Mouse (Mus musculus): ENCODE data around the gene Meis3. TPM values are rescaled to one million over a fixed set of nuclear protein-coding genes. Genes with fewer than 3 reads are reported as not detected.

Meis3 gene
- polyA plus RNA-seq, 1 experiment = 21.9 TPM

DNA sequence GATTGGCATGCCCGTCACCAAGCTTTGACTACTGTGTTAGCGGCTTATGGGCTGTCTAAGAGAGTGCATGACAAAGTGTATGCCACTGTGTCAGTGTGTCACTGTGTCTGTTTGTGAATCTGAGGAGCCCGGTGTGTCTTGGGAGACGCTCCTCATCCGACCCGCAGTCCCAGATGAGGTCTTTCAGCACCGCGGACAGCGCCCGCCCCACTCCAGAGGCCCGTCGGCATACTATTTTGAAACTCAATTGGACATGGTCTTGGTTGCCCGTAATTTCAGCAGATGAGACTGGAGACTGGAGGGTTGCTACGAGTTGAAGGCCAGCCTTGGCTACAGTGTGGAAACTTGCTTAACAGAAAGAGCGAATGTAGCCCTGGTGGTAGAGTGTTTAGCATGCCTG, 27.2 kb upstream of the Meis3 start:
- Histone ChIP-seq H3K36me3 (ENCODE audit: control insufficient read depth, insufficient read depth, low read length) (no peaks in the 10 kb centered on the region), H3K4me3 (ENCODE audit: extremely low read depth, insufficient read depth, insufficient read length) (no peak overlapping the region), H3K27ac (ENCODE audit: insufficient read depth, low read length) (no peak overlapping the region), H3K27me3 (ENCODE audit: control insufficient read depth, insufficient read depth, low read length) (0 out of 2 replicates have a peak, but pooled peaks cover 2% of the 10 kb centered on the region), H3K4me1 (ENCODE audit: control insufficient read depth, insufficient read depth, insufficient read length) (no peaks in the 10 kb centered on the region)
- TF ChIP-seq POLR2A (IDR thresholded peaks at IDR 0.05; ENCODE audit: low read depth, low read length) (no peak), CTCF (IDR thresholded peaks at IDR 0.05; ENCODE audit: extremely low read depth, insufficient read depth, insufficient read length, insufficient replicate concordance) (no peak)
- WGBS = 18% methylated on average over 15 of the region's 15 CpGs
- DNase-seq (ENCODE audit: low read depth in 1 of 2, low spot score in 2 of 2) = peak in 1 of 2 experiments; percentile 26

DNA sequence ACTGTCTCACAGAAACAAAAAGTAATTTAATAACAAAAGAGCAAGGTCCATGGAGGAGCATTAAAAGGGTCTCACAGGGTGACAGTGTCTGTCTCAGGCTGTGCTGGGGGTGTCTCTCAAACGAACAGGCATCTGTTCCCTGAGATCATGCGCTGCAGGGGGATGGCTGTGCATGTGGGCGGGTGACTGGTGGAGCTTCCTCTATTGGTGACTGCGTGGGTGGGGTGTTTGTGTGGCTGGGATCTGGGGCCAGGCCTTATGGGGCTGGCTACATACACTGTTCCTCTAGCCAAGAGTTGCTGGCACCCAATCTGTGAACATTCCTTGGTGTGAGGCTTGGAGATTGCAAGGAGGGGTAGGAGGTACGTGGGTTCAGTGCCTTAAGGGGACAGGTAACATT, 25.6 kb upstream of the Meis3 start:
- TF ChIP-seq POLR2A (IDR thresholded peaks at IDR 0.05; ENCODE audit: low read depth, low read length) (no peak), CTCF (IDR thresholded peaks at IDR 0.05; ENCODE audit: extremely low read depth, insufficient read depth, insufficient read length, insufficient replicate concordance) (no peak)
- no peak for DNase-seq (ENCODE audit: low read depth in 1 of 2, low spot score in 2 of 2)
- H3K27me3 ChIP-seq (ENCODE audit: control insufficient read depth, insufficient read depth, low read length) = 0 out of 2 replicates have a peak, but pooled peaks cover 2% of the 10 kb centered on the region
- WGBS = 33% methylated on average over 5 of the region's 5 CpGs
- no peak overlapping the region for H3K27ac ChIP-seq (ENCODE audit: insufficient read depth, low read length)
- no peaks in the 10 kb centered on the region for H3K4me1 ChIP-seq (ENCODE audit: control insufficient read depth, insufficient read depth, insufficient read length)
- no peaks in the 10 kb centered on the region for H3K36me3 ChIP-seq (ENCODE audit: control insufficient read depth, insufficient read depth, low read length)
- no peak overlapping the region for H3K4me3 ChIP-seq (ENCODE audit: extremely low read depth, insufficient read depth, insufficient read length)

DNA sequence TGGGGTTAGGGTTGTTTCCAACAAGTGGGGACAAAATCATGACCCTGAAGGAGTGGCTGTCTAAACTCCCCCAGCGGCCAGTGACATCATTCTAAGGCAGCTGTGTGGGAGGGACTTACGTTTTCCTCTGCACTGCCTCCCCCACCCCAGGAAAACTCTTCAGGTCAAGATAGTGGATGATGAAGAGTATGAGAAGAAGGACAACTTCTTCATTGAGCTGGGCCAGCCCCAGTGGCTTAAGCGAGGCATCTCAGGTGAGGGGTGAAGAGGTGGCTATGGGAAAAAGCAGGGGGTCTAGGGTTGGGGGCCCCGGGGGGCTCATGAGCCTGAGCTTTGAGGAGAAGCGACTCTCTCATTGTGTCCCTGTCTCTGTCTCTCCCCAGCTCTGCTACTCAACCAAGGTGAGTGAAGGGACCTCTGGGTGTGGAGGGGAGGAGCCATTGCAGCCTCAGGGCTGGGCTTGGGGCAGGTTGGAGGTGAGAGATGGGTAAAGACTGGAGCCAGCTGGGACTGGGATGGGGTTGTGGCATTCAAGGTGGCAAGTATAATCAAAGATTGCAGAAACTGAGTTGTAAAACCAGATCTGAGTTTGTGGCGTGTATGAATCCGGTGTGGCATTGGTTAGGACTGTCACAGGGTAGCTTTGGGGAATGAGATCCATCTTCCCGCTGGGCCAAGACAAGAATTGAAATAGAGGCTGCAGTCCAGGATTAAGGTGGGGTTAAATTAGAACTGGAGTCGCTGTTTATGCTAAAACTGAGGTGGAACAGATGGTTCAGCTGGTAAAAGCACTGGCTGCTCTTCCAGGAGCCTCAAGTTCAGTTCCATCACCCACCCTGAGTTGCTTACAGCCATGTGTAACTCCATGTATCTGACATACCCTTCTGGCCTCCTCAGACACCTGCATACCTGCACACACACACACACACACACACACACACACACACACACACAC, 24.4 kb upstream of the Meis3 start:
- no peak overlapping the region for H3K27ac ChIP-seq (ENCODE audit: insufficient read depth, low read length)
- H3K4me3 ChIP-seq (ENCODE audit: extremely low read depth, insufficient read depth, insufficient read length) = no peak overlapping the region
- no peaks in the 10 kb centered on the region for H3K4me1 ChIP-seq (ENCODE audit: control insufficient read depth, insufficient read depth, insufficient read length)
- no peak for DNase-seq (ENCODE audit: low read depth in 1 of 2, low spot score in 2 of 2)
- TF ChIP-seq CTCF (IDR thresholded peaks at IDR 0.05; ENCODE audit: extremely low read depth, insufficient read depth, insufficient read length, insufficient replicate concordance) (no peak), POLR2A (IDR thresholded peaks at IDR 0.05; ENCODE audit: low read depth, low read length) (no peak)
- H3K36me3 ChIP-seq (ENCODE audit: control insufficient read depth, insufficient read depth, low read length) = no peaks in the 10 kb centered on the region
- H3K27me3 ChIP-seq (ENCODE audit: control insufficient read depth, insufficient read depth, low read length) = 0 out of 2 replicates have a peak, but pooled peaks cover 2% of the 10 kb centered on the region
- 70% methylated on average over 9 of the region's 9 CpGs for WGBS

DNA sequence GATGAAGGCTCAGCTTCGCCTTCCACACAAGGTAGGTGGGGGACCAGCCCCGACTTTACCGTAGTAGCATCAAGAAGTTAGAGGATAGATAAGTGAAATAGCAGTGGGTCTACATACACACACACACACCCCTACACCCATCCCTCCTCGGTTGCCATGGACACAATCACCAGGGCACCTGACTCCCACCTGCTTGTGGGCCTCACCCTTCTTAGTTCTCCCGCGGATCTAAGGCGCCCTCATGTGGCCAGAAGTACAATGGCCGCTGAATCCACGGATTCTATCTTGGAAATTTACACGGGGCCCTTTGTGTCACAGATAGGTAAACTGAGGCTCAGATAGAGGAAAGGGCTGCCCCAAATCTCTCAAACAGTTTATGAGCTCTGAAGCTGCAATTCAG, 21.4 kb upstream of the Meis3 start:
- peak; percentile 27 to 45 for DNase-seq (ENCODE audit: low read depth in 1 of 2, low spot score in 2 of 2)
- Histone ChIP-seq H3K27ac (ENCODE audit: insufficient read depth, low read length) (no peak overlapping the region), H3K4me1 (ENCODE audit: control insufficient read depth, insufficient read depth, insufficient read length) (peaks cover under 1% of the 10 kb centered on the region; the same call in 1 of the 2 replicates), H3K27me3 (ENCODE audit: control insufficient read depth, insufficient read depth, low read length) (peaks cover 3% of the 10 kb centered on the region; the same call in 1 of the 2 replicates), H3K4me3 (ENCODE audit: extremely low read depth, insufficient read depth, insufficient read length) (no peak overlapping the region), H3K36me3 (ENCODE audit: control insufficient read depth, insufficient read depth, low read length) (no peaks in the 10 kb centered on the region)
- 19% methylated on average over 10 of the region's 10 CpGs for WGBS
- TF ChIP-seq CTCF (IDR thresholded peaks at IDR 0.05; ENCODE audit: extremely low read depth, insufficient read depth, insufficient read length, insufficient replicate concordance) = peak; percentile 89
- no peak for TF ChIP-seq POLR2A (IDR thresholded peaks at IDR 0.05; ENCODE audit: low read depth, low read length)

DNA sequence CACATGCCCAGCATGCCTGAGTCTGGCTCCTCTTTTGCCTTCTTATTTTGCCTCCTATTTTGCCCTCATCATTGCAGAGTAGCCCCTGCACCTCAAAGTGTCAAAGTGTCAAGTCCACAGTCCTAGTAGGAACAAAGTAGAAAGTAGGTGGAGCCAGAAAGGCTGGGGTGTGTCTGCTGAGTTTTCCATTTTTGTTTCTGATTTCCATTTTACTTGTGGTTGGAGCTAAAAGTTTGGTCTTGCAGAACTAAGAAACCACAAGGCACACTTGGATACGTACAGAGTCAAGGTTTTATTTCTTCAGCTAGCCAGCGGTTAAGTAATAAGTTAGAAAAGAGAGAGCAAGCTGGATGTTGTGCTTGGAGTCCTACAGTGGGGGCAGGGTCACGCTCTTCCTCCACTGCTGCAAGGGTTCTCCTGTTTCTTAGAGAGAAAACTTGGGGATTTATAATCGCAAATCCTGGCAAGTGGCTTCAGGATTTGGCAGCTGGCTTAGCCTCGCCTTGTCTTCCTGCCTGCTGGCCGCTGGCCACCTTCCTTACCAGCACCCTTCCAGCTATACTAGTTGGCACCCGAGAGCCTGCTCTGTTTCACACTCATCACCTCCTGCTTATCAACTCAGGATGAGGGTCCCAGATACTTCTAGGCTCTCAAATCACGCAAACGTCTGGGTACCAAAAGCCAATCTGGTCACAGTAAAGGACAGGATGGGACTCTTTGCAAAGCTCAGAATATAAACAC, 19.6 kb upstream of the Meis3 start:
- Histone ChIP-seq H3K4me1 (ENCODE audit: control insufficient read depth, insufficient read depth, insufficient read length) (peaks cover 4% of the 10 kb centered on the region; the same call in 1 of the 2 replicates), H3K27me3 (ENCODE audit: control insufficient read depth, insufficient read depth, low read length) (peaks cover 6% of the 10 kb centered on the region), H3K4me3 (ENCODE audit: extremely low read depth, insufficient read depth, insufficient read length) (no peak overlapping the region), H3K36me3 (ENCODE audit: control insufficient read depth, insufficient read depth, low read length) (no peaks in the 10 kb centered on the region), H3K27ac (ENCODE audit: insufficient read depth, low read length) (no peak overlapping the region)
- whole genome bisulfite sequencing = 58% methylated on average over 9 of the region's 9 CpGs
- no peak for TF ChIP-seq CTCF (IDR thresholded peaks at IDR 0.05; ENCODE audit: extremely low read depth, insufficient read depth, insufficient read length, insufficient replicate concordance)
- TF ChIP-seq POLR2A (IDR thresholded peaks at IDR 0.05; ENCODE audit: low read depth, low read length) = no peak
- no peak for DNase-seq (ENCODE audit: low read depth in 1 of 2, low spot score in 2 of 2)

- 48% methylated on average over 8 of the region's 8 CpGs for WGBS
- H3K27me3 ChIP-seq (ENCODE audit: control insufficient read depth, insufficient read depth, low read length) = peaks cover 6% of the 10 kb centered on the region
- no peaks in the 10 kb centered on the region for H3K36me3 ChIP-seq (ENCODE audit: control insufficient read depth, insufficient read depth, low read length)
- H3K27ac ChIP-seq (ENCODE audit: insufficient read depth, low read length) = no peak overlapping the region
- H3K4me1 ChIP-seq (ENCODE audit: control insufficient read depth, insufficient read depth, insufficient read length) = peaks cover 4% of the 10 kb centered on the region; the same call in 1 of the 2 replicates
- H3K4me3 ChIP-seq (ENCODE audit: extremely low read depth, insufficient read depth, insufficient read length) = no peak overlapping the region
- no peak for TF ChIP-seq CTCF (IDR thresholded peaks at IDR 0.05; ENCODE audit: extremely low read depth, insufficient read depth, insufficient read length, insufficient replicate concordance)
- no peak for TF ChIP-seq POLR2A (IDR thresholded peaks at IDR 0.05; ENCODE audit: low read depth, low read length)
- no peak for DNase-seq (ENCODE audit: low read depth in 1 of 2, low spot score in 2 of 2)
Measured at GRCm38 (mm10) chr7:16156105-16156714, 18.7 kb upstream of the Meis3 start.

Measured in spleen, adult 2 months (tissue).